ENCODE assay signal across 28 mouse cellular contexts in genomic region chr1:140379526-140379925, GRCm38 (mm10).
A peak's percentile ranks its signal among the peaks of the same experiment; 100 is the strongest.
DNase-seq lines count a peak whose midpoint lies in the region; ATAC-seq and TF ChIP-seq lines count a peak whose summit lies in the region.
"Had no signal": no experiment of that assay in that cellular context is flagged by ENCODE, and none has a peak within 500 bp of the region (broad histone marks: within the 10 kb centered on the region; RNA-seq: fewer than 3 reads in every experiment).

No protein-coding gene starts in this region.

- H3K9ac ChIP-seq in embryonic facial prominence, embryonic 14.5 days (ENCODE audit: low read depth, low read length): no peak overlapping the region
- no peak overlapping the region for H3K9ac ChIP-seq in kidney, embryonic 15.5 days
- no peak overlapping the region for H3K9ac ChIP-seq in liver, adult 2 months (ENCODE audit: low read depth, low read length)
- no peak overlapping the region for H3K9ac ChIP-seq in liver, postnatal 0 days (replicated peaks)
- H3K9ac ChIP-seq: embryonic facial prominence, embryonic 15.5 days; heart, embryonic 13.5 days; hindbrain, embryonic 15.5 days; neural tube, embryonic 13.5 days; stomach, embryonic 15.5 days had no signal

- H3K36me3 ChIP-seq in embryonic facial prominence, embryonic 14.5 days (ENCODE audit: control insufficient read depth, insufficient read depth, low read length): no peaks in the 10 kb centered on the region
- H3K36me3 ChIP-seq in embryonic facial prominence, embryonic 10.5 days (replicated peaks): no peaks in the 10 kb centered on the region
- H3K36me3 ChIP-seq in kidney, embryonic 15.5 days: no peaks in the 10 kb centered on the region
- H3K36me3 ChIP-seq in liver, adult 2 months (ENCODE audit: control insufficient read depth, insufficient read depth, low read length): no peaks in the 10 kb centered on the region
- H3K36me3 ChIP-seq in liver, postnatal 0 days (replicated peaks; ENCODE audit: insufficient read depth, low read length): no peaks in the 10 kb centered on the region
- H3K36me3 ChIP-seq: embryonic facial prominence, embryonic 15.5 days; heart, embryonic 13.5 days; hindbrain, embryonic 15.5 days; midbrain, embryonic 10.5 days; neural tube, embryonic 13.5 days; stomach, embryonic 15.5 days had no signal

- H3K9me3 ChIP-seq in embryonic facial prominence, embryonic 14.5 days (ENCODE audit: control insufficient read depth, low read length): no peaks in the 10 kb centered on the region
- H3K9me3 ChIP-seq in embryonic facial prominence, embryonic 10.5 days: no peaks in the 10 kb centered on the region
- H3K9me3 ChIP-seq in kidney, embryonic 15.5 days (replicated peaks): no peaks in the 10 kb centered on the region
- H3K9me3 ChIP-seq in liver, postnatal 0 days (ENCODE audit: low read length): no peaks in the 10 kb centered on the region
- H3K9me3 ChIP-seq: embryonic facial prominence, embryonic 15.5 days; heart, embryonic 13.5 days; hindbrain, embryonic 15.5 days; midbrain, embryonic 10.5 days; neural tube, embryonic 13.5 days; stomach, embryonic 15.5 days had no signal

- intact Hi-C loops in left cerebral cortex, postnatal 4 days (cut with DNase I): no loop called here

- 65% methylated on average over 2 of the region's 2 CpGs for WGBS in embryonic facial prominence, embryonic 14.5 days
- WGBS in embryonic facial prominence, embryonic 10.5 days: 55% methylated on average over 2 of the region's 2 CpGs
- WGBS in kidney, embryonic 15.5 days: 50% methylated on average over 2 of the region's 2 CpGs
- 13% methylated on average over 2 of the region's 2 CpGs for WGBS in liver, adult 2 months
- WGBS in liver, postnatal 0 days (ENCODE audit: insufficient replicate concordance): 57% methylated on average over 2 of the region's 2 CpGs

- no peak for ATAC-seq in embryonic facial prominence, embryonic 14.5 days (ENCODE audit: low read depth)
- no peak for ATAC-seq in kidney, embryonic 15.5 days (replicated peaks; ENCODE audit: low FRiP score)
- no peak for ATAC-seq in liver, postnatal 0 days
- ATAC-seq: activated CD4-positive, CD25-positive, alpha-beta regulatory T cell, adult 4 months; forebrain, embryonic 14.5 days; midbrain, embryonic 16.5 days had no signal

- TF ChIP-seq CTCF in liver, adult 2 months (IDR thresholded peaks at IDR 0.05; ENCODE audit: low read depth, low read length): no peak
- TF ChIP-seq CTCF in liver, postnatal 0 days (IDR thresholded peaks at IDR 0.05; ENCODE audit: low read depth): no peak

- H3K27me3 ChIP-seq in embryonic facial prominence, embryonic 14.5 days (replicated peaks; ENCODE audit: control insufficient read depth, insufficient read depth, low read length): no peaks in the 10 kb centered on the region
- no peaks in the 10 kb centered on the region for H3K27me3 ChIP-seq in embryonic facial prominence, embryonic 10.5 days (replicated peaks; ENCODE audit: low read depth, poor library complexity, severe bottlenecking)
- no peaks in the 10 kb centered on the region for H3K27me3 ChIP-seq in kidney, embryonic 15.5 days
- H3K27me3 ChIP-seq in liver, adult 2 months (ENCODE audit: control insufficient read depth, insufficient read depth, low read length): no peaks in the 10 kb centered on the region
- no peaks in the 10 kb centered on the region for H3K27me3 ChIP-seq in liver, postnatal 0 days (ENCODE audit: insufficient read depth, low read length)
- H3K27me3 ChIP-seq: embryonic facial prominence, embryonic 15.5 days; heart, embryonic 13.5 days; hindbrain, embryonic 15.5 days; neural tube, embryonic 13.5 days; stomach, embryonic 15.5 days had no signal

- no peak overlapping the region for H3K4me3 ChIP-seq in embryonic facial prominence, embryonic 14.5 days (ENCODE audit: low read depth, low read length)
- H3K4me3 ChIP-seq in embryonic facial prominence, embryonic 10.5 days: no peak overlapping the region
- H3K4me3 ChIP-seq in kidney, embryonic 15.5 days (replicated peaks): no peak overlapping the region
- H3K4me3 ChIP-seq in liver, adult 2 months (ENCODE audit: insufficient read depth, low read depth, low read length): no peak overlapping the region
- no peak overlapping the region for H3K4me3 ChIP-seq in liver, postnatal 0 days (ENCODE audit: low read depth, low read length)
- H3K4me3 ChIP-seq: embryonic facial prominence, embryonic 15.5 days; heart, embryonic 13.5 days; hindbrain, embryonic 15.5 days; midbrain, embryonic 10.5 days; myocyte; neural tube, embryonic 13.5 days; stomach, embryonic 15.5 days had no signal

- no peak for TF ChIP-seq EP300 in liver, postnatal 0 days (IDR thresholded peaks at IDR 0.05; ENCODE audit: low read depth)

- no peak overlapping the region for H3K27ac ChIP-seq in embryonic facial prominence, embryonic 14.5 days (replicated peaks; ENCODE audit: low read depth, low read length)
- H3K27ac ChIP-seq in embryonic facial prominence, embryonic 10.5 days (replicated peaks): no peak overlapping the region
- H3K27ac ChIP-seq in kidney, embryonic 15.5 days: no peak overlapping the region
- 0 out of 2 replicates have a peak overlapping the region, but pooled peaks have one; percentile 33 for H3K27ac ChIP-seq in liver, adult 2 months (replicated peaks; ENCODE audit: insufficient read depth, low read depth, low read length)
- H3K27ac ChIP-seq in liver, postnatal 0 days (ENCODE audit: low read depth): no peak overlapping the region
- H3K27ac ChIP-seq: embryonic facial prominence, embryonic 15.5 days; heart, embryonic 13.5 days; hindbrain, embryonic 15.5 days; midbrain, embryonic 10.5 days; neural tube, embryonic 13.5 days; stomach, embryonic 15.5 days had no signal

- peak; percentile 8 for DNase-seq in embryonic facial prominence, embryonic 14.5 days (ENCODE audit: low spot score)
- no peak for DNase-seq in embryonic facial prominence, embryonic 10.5 days (ENCODE audit: low spot score)
- peak; percentile 3 for DNase-seq in kidney, adult 11 months
- DNase-seq in liver, adult 2 months (ENCODE audit: extremely low read depth, low read depth, low spot score): peak; percentile 79
- no peak for DNase-seq in liver, postnatal 0 days
- DNase-seq in left cerebral cortex, postnatal 4 days: no peak
- DNase-seq: adrenal gland, postnatal 10 days; cerebellum, adult 8-10 months; cerebellum, postnatal 36 days; embryo, embryonic 11 days; gastrocnemius, postnatal 10 days; lung, adult 18-20 months; lung, postnatal 10 days; right cerebral cortex, adult 18-20 months; right cerebral cortex, postnatal 4 days; thymus, postnatal 25 days had no signal

- H3K79me2 ChIP-seq in liver, adult 2 months (ENCODE audit: control insufficient read depth, insufficient read depth, low read length): no peaks in the 10 kb centered on the region

- no peaks in the 10 kb centered on the region for H3K4me1 ChIP-seq in embryonic facial prominence, embryonic 14.5 days (ENCODE audit: control insufficient read depth, insufficient read depth, low read length)
- H3K4me1 ChIP-seq in embryonic facial prominence, embryonic 10.5 days: no peaks in the 10 kb centered on the region
- H3K4me1 ChIP-seq in kidney, embryonic 15.5 days: no peaks in the 10 kb centered on the region
- peaks cover 10% of the 10 kb centered on the region; the same call in 1 of the 2 replicates for H3K4me1 ChIP-seq in liver, adult 2 months (ENCODE audit: control insufficient read depth, insufficient read depth, low read length)
- H3K4me1 ChIP-seq in liver, postnatal 0 days (ENCODE audit: insufficient read depth): no peaks in the 10 kb centered on the region
- H3K4me1 ChIP-seq: embryonic facial prominence, embryonic 15.5 days; hindbrain, embryonic 15.5 days; neural tube, embryonic 13.5 days; stomach, embryonic 15.5 days had no signal

- no peak for TF ChIP-seq POLR2A in liver, adult 2 months (IDR thresholded peaks at IDR 0.05; ENCODE audit: extremely low read depth, insufficient read depth, low read length)

- H3K4me2 ChIP-seq in embryonic facial prominence, embryonic 14.5 days (ENCODE audit: low read depth, low read length): no peak overlapping the region
- H3K4me2 ChIP-seq in kidney, embryonic 15.5 days: no peak overlapping the region
- no peak overlapping the region for H3K4me2 ChIP-seq in liver, postnatal 0 days (ENCODE audit: low read depth, low read length)
- H3K4me2 ChIP-seq: embryonic facial prominence, embryonic 15.5 days; heart, embryonic 13.5 days; hindbrain, embryonic 15.5 days; liver, embryonic 11.5 days; neural tube, embryonic 13.5 days; stomach, embryonic 15.5 days had no signal

Comparison
In these comparisons a context has a peak if more than half of its experiments do, and no peak if none do; other contexts are left out.
1. DNase-seq: peak in embryonic facial prominence, embryonic 14.5 days (single experiment), kidney, adult 11 months (single experiment) and liver, adult 2 months (single experiment); none in embryonic facial prominence, embryonic 10.5 days (single experiment), liver, postnatal 0 days (single experiment) and left cerebral cortex, postnatal 4 days (single experiment).